Mouse (Mus musculus) mouse embryonic stem cell (cell line): ENCODE measurements around the gene Ccdc105.

Experiments used
- in situ Hi-C, 2 experiments: fragments of 300-500 bp; cut with MboI; formaldehyde crosslinking; loops; 1 replicate in 1 of 2; 3 replicates in 1 of 2; pipeline ENCODE4 v1.14.3; 2019 to 2020; ENCODE audit warnings: low sequenced_read_pairs in 2 of 2, low pct_unique_long_range_greater_than_20kb in 1 of 2, mixed read lengths in 1 of 2; ENCODE audit not compliant: unreplicated experiment in 1 of 2

Gene Ccdc105

DNA sequence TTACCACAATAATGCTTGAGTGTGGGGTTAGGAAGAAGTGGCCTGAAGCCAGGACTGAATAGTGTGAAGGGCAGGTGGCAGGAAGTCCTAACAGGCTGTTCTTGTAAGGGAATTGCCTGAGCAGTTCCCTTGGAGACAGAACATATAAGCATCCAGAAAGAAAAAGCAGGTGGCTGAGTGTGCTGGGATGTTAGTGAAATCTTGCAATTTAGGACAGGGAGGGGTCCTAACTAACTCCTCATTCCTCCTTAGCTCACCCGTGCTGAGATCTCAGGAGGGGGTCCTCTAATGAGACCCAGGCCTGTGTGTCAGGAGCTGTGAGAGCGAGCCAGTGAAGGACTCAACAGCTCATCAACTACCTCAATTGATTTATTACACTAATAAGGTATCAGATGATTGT is 29.4 kb downstream of the Ccdc105 start:
- in situ Hi-C loops, result no loop called here

DNA sequence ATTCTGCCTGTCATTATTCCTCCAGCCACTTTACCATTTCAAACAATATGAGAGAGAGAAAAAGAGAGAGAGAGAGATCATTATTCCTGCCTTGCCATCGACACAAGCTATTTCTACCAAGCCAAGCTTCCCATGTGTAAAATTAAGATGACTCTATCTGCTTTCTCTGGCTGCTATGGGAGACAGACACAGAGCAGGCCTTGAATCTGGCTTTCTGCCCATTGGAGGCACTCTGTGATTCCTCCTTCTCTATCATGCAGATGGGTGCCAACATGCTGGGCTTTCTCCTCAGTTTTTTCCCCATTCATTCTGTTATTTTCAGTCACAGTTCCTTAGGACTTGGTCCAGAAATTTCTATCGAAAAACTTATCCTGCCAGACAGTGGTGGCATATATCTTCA is 30.2 kb downstream of the Ccdc105 start:
- in situ Hi-C loops, result no loop called here

DNA sequence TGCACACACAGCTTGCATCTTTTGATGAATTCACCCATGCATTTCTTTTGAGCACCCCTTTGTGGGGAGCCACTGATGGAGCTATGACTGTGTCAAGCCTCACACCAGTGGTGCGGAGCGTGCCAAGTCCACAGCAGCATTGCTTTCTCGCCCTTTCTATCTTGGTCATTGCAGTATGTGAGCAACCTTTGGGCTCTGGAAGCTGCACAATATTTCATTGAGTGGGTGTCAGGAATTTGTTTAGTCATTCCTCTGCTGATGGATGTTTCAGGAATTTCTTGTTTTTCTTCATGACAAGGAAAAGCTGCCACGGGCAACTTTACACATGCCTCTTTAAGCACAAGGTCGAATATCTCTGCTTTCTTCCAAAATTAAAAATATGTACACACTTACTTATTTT is 30.8 kb downstream of the Ccdc105 start:
- in situ Hi-C loops, result no loop called here

DNA sequence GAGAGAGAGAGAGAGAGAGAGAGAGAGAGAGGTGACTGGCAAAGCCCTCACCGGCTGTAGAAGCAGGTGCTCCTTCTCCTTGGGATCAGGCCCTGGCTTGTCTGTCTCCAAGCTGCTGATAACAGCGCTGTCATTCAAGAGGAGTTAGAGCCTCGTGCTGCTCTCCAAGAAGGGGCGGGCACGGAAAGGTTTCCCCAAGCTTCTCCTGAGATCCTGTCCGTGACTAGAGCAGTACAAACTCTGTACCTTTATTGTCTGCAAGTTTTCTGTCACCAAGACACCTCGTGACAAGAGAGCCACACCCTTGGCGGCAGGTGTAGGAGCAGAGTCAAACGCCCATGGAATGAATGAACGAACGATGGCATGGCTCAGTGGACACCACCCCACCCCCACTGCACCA is 34.8 kb downstream of the Ccdc105 start, which contains the start of gene Casp14:
Gene Casp14, minus strand, starts transcription at position 239 of the 400 bp plus-strand sequence.
- in situ Hi-C loops, result no loop called here

DNA sequence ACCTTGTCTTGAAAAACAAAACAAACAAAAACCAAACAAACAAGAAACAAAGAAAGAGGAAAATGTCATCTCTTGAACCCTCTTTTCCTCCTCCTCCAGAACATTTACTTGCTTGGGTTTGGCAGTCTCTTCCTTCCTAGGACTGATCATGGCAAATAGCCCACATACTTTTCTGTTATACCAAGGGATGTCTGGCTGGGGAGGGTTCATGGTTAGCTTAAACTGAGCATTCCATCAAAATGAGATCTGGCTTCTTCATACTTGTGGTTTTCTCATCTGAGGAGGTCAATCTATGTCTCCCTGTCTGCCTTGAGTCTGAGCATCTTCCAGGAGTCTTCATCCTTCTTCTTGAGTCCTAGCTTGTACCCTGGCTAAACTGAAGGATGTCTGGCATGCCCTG is 36.6 kb downstream of the Ccdc105 start:
- in situ Hi-C loops, result no loop called here

DNA sequence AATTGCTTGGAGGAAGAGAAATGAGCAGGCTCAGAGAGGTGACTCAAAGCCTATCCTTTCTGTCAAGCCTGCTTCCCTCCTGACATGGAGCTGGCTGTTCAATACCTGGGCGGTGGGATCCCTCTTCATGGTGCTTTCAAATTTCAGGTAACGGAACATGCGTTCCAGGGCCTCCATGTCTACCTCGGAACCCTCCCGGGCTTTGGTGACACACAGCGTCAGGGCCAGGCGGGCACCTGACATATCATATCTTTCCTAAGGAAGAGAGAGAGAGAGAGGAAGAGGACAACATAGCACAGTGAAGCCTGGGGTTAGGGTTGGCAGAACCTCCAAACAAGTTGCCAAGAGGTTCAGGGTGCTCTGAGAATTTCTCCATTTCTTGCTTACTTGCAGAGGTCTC is 37.7 kb downstream of the Ccdc105 start:
- in situ Hi-C loops, result no loop called here

DNA sequence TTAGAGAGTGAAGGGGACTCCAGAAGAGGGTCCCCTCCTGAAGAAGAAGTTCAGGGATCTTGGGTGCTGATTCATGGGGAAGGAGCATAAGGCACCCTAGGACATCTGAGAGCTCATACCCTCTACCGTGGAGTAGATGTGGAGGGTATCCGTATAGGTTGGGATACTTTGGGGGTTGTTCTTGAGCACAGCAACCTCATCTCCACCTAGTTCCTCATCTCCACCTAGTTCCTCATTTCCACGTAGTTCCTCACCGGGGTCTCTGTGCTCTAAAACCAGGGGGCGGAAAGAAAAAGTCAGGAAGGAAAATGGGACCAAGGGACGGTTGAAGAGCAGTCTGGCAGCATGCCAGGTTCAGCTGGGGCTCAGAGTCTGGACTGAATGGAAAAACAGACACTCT is 38.7 kb downstream of the Ccdc105 start:
- in situ Hi-C loops, result no loop called here

DNA sequence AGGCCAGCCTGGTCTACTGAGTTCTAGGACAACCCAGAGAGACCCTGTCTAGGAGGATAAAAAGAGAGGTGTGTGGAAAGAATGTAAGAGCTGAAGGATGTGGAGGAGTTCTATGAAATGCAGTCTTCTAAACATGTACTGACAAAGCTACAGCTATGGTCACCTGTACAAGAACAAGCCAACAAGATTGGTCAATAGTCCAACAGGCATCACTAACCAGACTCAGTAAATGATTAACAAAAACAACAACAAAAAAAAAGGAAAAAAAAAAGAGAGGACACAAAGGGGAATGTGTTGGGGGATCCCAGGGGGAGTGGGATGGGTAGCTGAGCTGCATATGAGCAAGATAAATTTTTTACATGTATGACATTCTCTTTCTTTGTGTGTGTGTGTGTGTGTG is 42.2 kb downstream of the Ccdc105 start:
- in situ Hi-C loops, result no loop called here

DNA sequence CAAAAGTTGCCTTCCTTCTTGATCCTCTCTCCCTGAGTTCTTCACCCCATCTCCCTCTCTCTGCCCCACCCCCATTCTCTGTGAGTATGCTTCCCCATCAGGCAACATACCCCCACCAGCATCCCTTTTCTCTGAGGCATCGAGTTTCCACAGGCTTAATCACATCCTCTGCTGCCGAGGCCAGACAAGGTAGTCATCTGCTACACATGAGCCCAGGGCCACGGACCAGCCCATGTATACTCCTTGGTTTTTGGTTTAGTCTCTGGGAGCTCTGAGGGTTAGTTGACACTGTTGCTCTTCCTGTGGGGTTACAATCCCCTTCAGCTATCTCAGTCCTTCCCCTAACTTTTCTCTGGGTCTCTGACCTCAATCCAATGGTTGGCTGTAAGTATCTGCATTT is 52.0 kb downstream of the Ccdc105 start:
- in situ Hi-C loops, result no loop called here
